Mouse (Mus musculus) liver, embryonic 14.5 days (tissue): ENCODE measurements around the gene Fxyd6. TPM values are rescaled to one million over a fixed set of nuclear protein-coding genes. Genes with fewer than 3 reads are reported as not detected.

ENCODE experiments used
- ATAC-seq: fragments of 200-750 bp; cut with Nextera tagmentation; 2 replicates; pipeline ENCODE4 v1.8.0; 2017; ENCODE audit warnings: moderate number of reproducible peaks, mild to moderate bottlenecking, moderate library complexity; ENCODE audit not compliant: insufficient read depth
- DNase-seq, 3 experiments: peaks; one replicate each; pipeline ENCODE4 v3.0.0-alpha.2; 2012 to 2013; ENCODE audit warnings: low read depth in 3 of 3, low spot score in 3 of 3
- H3K27ac ChIP-seq: fragments of 300-500 bp; sonication (generic); 2 replicates; pipeline ENCODE4 v1.5.1; 2014; ENCODE audit warnings: moderate library complexity, mild to moderate bottlenecking, control low read depth, inconsistent platforms
- H3K27me3 ChIP-seq: fragments of 300-500 bp; sonication (generic); 2 replicates; pipeline ENCODE4 v1.6.1; 2014; ENCODE audit warnings: mild to moderate bottlenecking, low read length, moderate library complexity; ENCODE audit not compliant: control insufficient read depth, insufficient read depth
- H3K36me3 ChIP-seq: fragments of 300-500 bp; sonication (generic); replicated peaks from 2 replicates; pipeline ENCODE4 v1.6.1; 2014; ENCODE audit warnings: low read depth; ENCODE audit not compliant: control insufficient read depth, insufficient read depth
- H3K4me1 ChIP-seq, 2 experiments: fragments of 200-500 bp in 1 of 2; fragments of 300-500 bp in 1 of 2; sonication (generic) in 1 of 2; replicated peaks; 2 replicates each; pipeline ENCODE4 v1.6.1; 2012 to 2014; ENCODE audit warnings: antibody characterized with exemption in 1 of 2, inconsistent platforms in 1 of 2, low read length in 1 of 2; ENCODE audit not compliant: control insufficient read depth in 2 of 2, insufficient read depth in 2 of 2
- H3K4me2 ChIP-seq: fragments of 300-500 bp; sonication (generic); 2 replicates; pipeline ENCODE4 v1.6.1; 2014; ENCODE audit warnings: low read depth, mild to moderate bottlenecking, control low read depth, moderate library complexity
- H3K4me3 ChIP-seq, 2 experiments: fragments of 200-500 bp in 1 of 2; fragments of 300-500 bp in 1 of 2; sonication (generic) in 1 of 2; 2 replicates each; pipeline ENCODE4 v1.5.1; 2012 to 2014; ENCODE audit warnings: low read depth in 2 of 2, low read length in 2 of 2, mild to moderate bottlenecking in 2 of 2, control low read depth in 1 of 2, inconsistent platforms in 1 of 2, moderate library complexity in 1 of 2; ENCODE audit not compliant: insufficient read depth in 1 of 2
- H3K9ac ChIP-seq: fragments of 300-500 bp; sonication (generic); replicated peaks from 2 replicates; pipeline ENCODE4 v1.6.1; 2014; ENCODE audit warnings: mild to moderate bottlenecking, control low read depth, moderate library complexity
- H3K9me3 ChIP-seq: fragments of 300-500 bp; sonication (generic); 2 replicates; pipeline ENCODE4 v1.6.1; 2016; ENCODE audit warnings: low read length, mixed read lengths; ENCODE audit not compliant: control insufficient read depth
- CTCF ChIP-seq: IDR thresholded peaks from 2 replicates; pipeline ENCODE4 v1.5.1; 2016; ENCODE audit warnings: antibody characterized with exemption, low read depth, control low read depth
- EP300 ChIP-seq: IDR thresholded peaks from 2 replicates; pipeline ENCODE4 v1.6.1; 2016; ENCODE audit warnings: antibody characterized with exemption, low read depth
- WGBS: fragments of 180-500 bp; shearing (Covaris S2); extraction: QIAGEN DNeasy Blood & Tissue Kit; methylation state at CpG from one replicate; pipeline ENCODE4 v1.1.7; 2014; ENCODE audit not compliant: insufficient replicate concordance; 5-methylcytosine and 5-hydroxymethylcytosine counted together
- polyA plus RNA-seq, 2 experiments: library from polyadenylated mRNA; depleted of rRNA in 1 of 2; stranded (reverse) in 1 of 2; unstranded in 1 of 2; fragments of >200 nt; fragmentation: Nextera tagmentation in 1 of 2; extraction: Ambion mirVana in 1 of 2; gene quantifications; 2 replicates each; pipeline versions ENCODE4 v1.2.1 to v1.2.3; 2012 to 2014

The Fxyd6 gene
- polyA plus RNA-seq, 2 experiments: 0.42 to 0.89 TPM

DNA sequence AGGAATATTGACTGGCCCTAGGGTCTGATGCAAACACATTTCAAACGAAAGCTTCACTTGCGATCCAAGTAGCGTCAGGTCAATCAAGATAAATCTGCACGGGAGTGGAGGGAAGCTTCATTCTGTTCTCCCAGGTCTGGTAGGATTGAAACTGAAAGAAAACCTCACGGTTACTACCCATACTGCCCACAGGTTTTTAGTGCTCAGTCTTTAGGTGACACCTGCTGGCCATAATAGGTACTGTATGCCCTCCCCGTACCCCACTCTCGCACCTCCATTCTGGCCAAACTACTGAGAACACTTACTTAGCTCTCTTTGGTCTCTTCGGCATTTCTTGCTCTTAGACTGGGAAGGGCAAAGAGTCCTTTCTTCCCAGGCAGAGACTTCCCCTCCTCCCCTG, 47.3 kb downstream of the Fxyd6 start:
- Histone ChIP-seq H3K9me3 (no peaks in the 10 kb centered on the region), H3K4me2 (peak overlapping the region; percentile 40), H3K36me3 (no peaks in the 10 kb centered on the region), H3K27ac (no peak overlapping the region), H3K4me1 (no peaks in the 10 kb centered on the region; a peak in 1 of 4 replicates), H3K4me3 (peak overlapping the region in 1 of 2 experiments; percentile 49; a peak in 2 of 4 replicates), H3K27me3 (no peaks in the 10 kb centered on the region), H3K9ac (no peak overlapping the region)
- TF ChIP-seq EP300 (no peak), CTCF (peak; percentile 78)
- ATAC-seq (no peak), DNase-seq (peak in 2 of 3 experiments; percentile 6 to 17)
- WGBS: 11% methylated on average over 8 of the region's 8 CpGs

GRCm38 (mm10) chr9:45418252-45418651, 48.3 kb downstream of the Fxyd6 start:
- no peaks in the 10 kb centered on the region; a peak in 1 of 4 replicates for H3K4me1 ChIP-seq
- WGBS: 44% methylated on average over 8 of the region's 8 CpGs
- TF ChIP-seq EP300 (no peak), CTCF (no peak)
- no peak overlapping the region for H3K9ac ChIP-seq
- H3K4me2 ChIP-seq: no peak overlapping the region
- DNase-seq: no peak
- no peaks in the 10 kb centered on the region for H3K9me3 ChIP-seq
- ATAC-seq: no peak
- no peak overlapping the region for H3K27ac ChIP-seq
- no peaks in the 10 kb centered on the region for H3K36me3 ChIP-seq
- H3K4me3 ChIP-seq: no peak overlapping the region
- no peaks in the 10 kb centered on the region for H3K27me3 ChIP-seq

GRCm38 (mm10) chr9:45421209-45421608, 51.2 kb downstream of the Fxyd6 start:
- Histone ChIP-seq H3K27me3 (no peaks in the 10 kb centered on the region), H3K4me1 (no peaks in the 10 kb centered on the region; a peak in 1 of 4 replicates), H3K27ac (no peak overlapping the region), H3K4me3 (no peak overlapping the region), H3K36me3 (no peaks in the 10 kb centered on the region), H3K9ac (no peak overlapping the region), H3K9me3 (no peaks in the 10 kb centered on the region), H3K4me2 (no peak overlapping the region)
- 52% methylated on average over 8 of the region's 8 CpGs for WGBS
- ATAC-seq: no peak
- DNase-seq: no peak
- TF ChIP-seq EP300: no peak
- peak; percentile 61 for TF ChIP-seq CTCF

DNA sequence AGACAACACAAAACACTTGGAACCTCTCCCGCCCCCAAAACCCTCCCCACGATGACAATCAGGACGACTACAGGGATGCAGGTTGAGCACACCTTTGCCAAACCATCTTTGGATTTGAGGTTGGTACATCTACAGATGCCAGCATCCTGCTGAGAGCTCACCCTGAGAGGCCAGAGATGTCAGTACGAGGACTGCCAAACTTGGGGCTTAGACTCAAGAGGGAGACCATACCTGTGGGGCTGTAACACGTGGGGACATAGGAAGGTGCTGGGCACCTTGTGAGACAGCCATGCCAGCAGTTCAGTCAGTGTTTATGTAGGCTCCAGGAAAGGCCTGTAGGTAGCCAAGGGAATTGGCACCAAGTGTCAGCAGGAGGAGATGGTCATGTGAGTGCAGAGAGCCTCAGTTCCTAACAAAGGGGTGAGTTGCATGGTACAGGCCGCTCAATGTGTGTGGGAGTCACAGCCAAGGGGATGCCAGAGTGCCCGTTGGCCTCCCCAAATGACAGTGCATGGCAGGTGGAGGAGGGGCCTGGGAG, 52.8 kb downstream of the Fxyd6 start:
- TF ChIP-seq CTCF (no peak), EP300 (no peak)
- Histone ChIP-seq H3K4me3 (no peak overlapping the region), H3K27me3 (no peaks in the 10 kb centered on the region), H3K36me3 (no peaks in the 10 kb centered on the region), H3K4me1 (no peaks in the 10 kb centered on the region), H3K4me2 (no peak overlapping the region), H3K27ac (no peak overlapping the region), H3K9ac (no peak overlapping the region), H3K9me3 (no peaks in the 10 kb centered on the region)
- WGBS: 54% methylated on average over 7 of the region's 7 CpGs
- no peak for ATAC-seq
- DNase-seq: no peak

DNA sequence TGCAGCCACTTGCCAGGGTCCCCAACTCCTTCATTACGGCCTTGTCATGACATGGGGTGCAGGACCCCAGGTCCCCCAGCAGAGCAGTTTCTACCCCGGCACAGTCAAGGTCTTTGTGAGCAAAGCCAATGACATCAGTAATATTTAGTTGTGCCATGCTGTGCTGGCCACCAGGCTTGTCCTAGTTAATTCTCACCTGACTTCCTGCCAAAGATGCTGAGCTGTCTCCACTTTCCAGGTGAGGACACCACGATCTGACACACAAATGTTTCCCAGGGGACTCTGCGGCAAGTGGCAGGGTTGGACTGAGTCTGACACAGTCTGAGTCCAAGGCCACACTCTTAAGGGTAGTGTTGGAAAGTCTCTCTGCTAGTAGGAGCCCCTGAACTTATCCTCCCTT, 56.5 kb downstream of the Fxyd6 start, which contains the start of gene Dscaml1:
Gene Dscaml1 (plus strand): TSS at position 173 of the 400 bp plus-strand sequence.
- no peak for DNase-seq
- Histone ChIP-seq H3K9me3 (no peaks in the 10 kb centered on the region), H3K9ac (no peak within 1 kb of the TSS), H3K27ac (no peak within 1 kb of the TSS), H3K4me1 (no peaks in the 10 kb centered on the region), H3K27me3 (peaks cover 23% of the 10 kb centered on the region), H3K36me3 (no peaks in the 10 kb centered on the region), H3K4me2 (no peak within 1 kb of the TSS), H3K4me3 (no peak within 1 kb of the TSS)
- no peak for TF ChIP-seq EP300
- no peak for TF ChIP-seq CTCF
- ATAC-seq: no peak
- 60% methylated on average over 4 of the region's 4 CpGs for WGBS
